Mouse (Mus musculus) forebrain, embryonic 14.5 days (tissue): ENCODE results near the gene Fgfr1op. TPM values are rescaled to one million over a fixed set of nuclear protein-coding genes. Genes with fewer than 3 reads are reported as not detected.

Experiments
- ATAC-seq: fragments of 200-750 bp; cut with Nextera tagmentation; 2 replicates; pipeline ENCODE4 v1.8.0; 2017; ENCODE audit warnings: mild to moderate bottlenecking, moderate library complexity
- DNase-seq: peaks from one replicate; pipeline ENCODE4 v3.0.0-alpha.2; 2015; ENCODE audit warnings: low spot score
- H3K27ac ChIP-seq: fragments of 300-500 bp; sonication (generic); 2 replicates; pipeline ENCODE4 v1.5.1; 2014; ENCODE audit warnings: low read depth, mild to moderate bottlenecking, control low read depth, low read length, moderate library complexity
- H3K27me3 ChIP-seq: fragments of 300-500 bp; sonication (generic); replicated peaks from 2 replicates; pipeline ENCODE4 v1.6.1; 2014; ENCODE audit warnings: low read length, control low read depth, mixed read lengths; ENCODE audit not compliant: control insufficient read depth, insufficient read depth
- H3K36me3 ChIP-seq: fragments of 300-500 bp; sonication (generic); 2 replicates; pipeline ENCODE4 v1.6.1; 2014; ENCODE audit warnings: low read length, control low read depth; ENCODE audit not compliant: control insufficient read depth, insufficient read depth
- H3K4me1 ChIP-seq: fragments of 300-500 bp; sonication (generic); 2 replicates; pipeline ENCODE4 v1.6.1; 2014; ENCODE audit warnings: antibody characterized with exemption, low read length, control low read depth; ENCODE audit not compliant: control insufficient read depth, insufficient read depth
- H3K4me2 ChIP-seq: fragments of 300-500 bp; sonication (generic); 2 replicates; pipeline ENCODE4 v1.6.1; 2014; ENCODE audit warnings: mild to moderate bottlenecking, control low read depth, low read length
- H3K4me3 ChIP-seq: fragments of 300-500 bp; sonication (generic); 2 replicates; pipeline ENCODE4 v1.5.1; 2014; ENCODE audit warnings: low read depth, low read length, control low read depth
- H3K9ac ChIP-seq: fragments of 300-500 bp; sonication (generic); 2 replicates; pipeline ENCODE4 v1.6.1; 2014; ENCODE audit warnings: mild to moderate bottlenecking, low read length, control low read depth, moderate library complexity
- H3K9me3 ChIP-seq: fragments of 300-500 bp; sonication (generic); replicated peaks from 2 replicates; pipeline ENCODE4 v1.6.1; 2016; ENCODE audit warnings: low read length, control low read depth, mixed read lengths; ENCODE audit not compliant: control insufficient read depth
- WGBS: fragments of 180-500 bp; shearing (Covaris S2); extraction: QIAGEN DNeasy Blood & Tissue Kit; methylation state at CpG from one replicate; pipeline ENCODE4 v1.1.7; 2014; 5-methylcytosine and 5-hydroxymethylcytosine counted together
- polyA plus RNA-seq: library from polyadenylated mRNA; unstranded; fragments of >200 nt; fragmentation: Nextera tagmentation; extraction: Ambion mirVana; gene quantifications from 2 replicates; pipeline ENCODE4 v1.2.1, GENCODE M21; 2014

Fgfr1op gene
- polyA plus RNA-seq, 1 experiment from 2014 or later = 28.3 TPM

- DNase-seq (no peak), ATAC-seq (no peak)
- 69% methylated on average over 12 of the region's 12 CpGs for WGBS
- no peak overlapping the region for H3K4me2 ChIP-seq
- no peaks in the 10 kb centered on the region for H3K27me3 ChIP-seq
- H3K36me3 ChIP-seq = no peaks in the 10 kb centered on the region
- no peak overlapping the region for H3K9ac ChIP-seq
- no peak overlapping the region for H3K27ac ChIP-seq
- H3K4me3 ChIP-seq = no peak overlapping the region
- H3K9me3 ChIP-seq = no peaks in the 10 kb centered on the region
- no peaks in the 10 kb centered on the region for H3K4me1 ChIP-seq
These were observed 76.3 kb downstream of the Fgfr1op start for GRCm38 (mm10) chr17:8241645-8242044.

GRCm38 (mm10) chr17:8242186-8242585 lies 76.9 kb downstream of the Fgfr1op start:
- no peaks in the 10 kb centered on the region for H3K4me1 ChIP-seq
- H3K27ac ChIP-seq = no peak overlapping the region
- no peak for ATAC-seq
- H3K4me2 ChIP-seq = no peak overlapping the region
- 93% methylated on average over 11 of the region's 11 CpGs for WGBS
- no peaks in the 10 kb centered on the region for H3K36me3 ChIP-seq
- H3K27me3 ChIP-seq = no peaks in the 10 kb centered on the region
- DNase-seq = no peak
- H3K9me3 ChIP-seq = no peaks in the 10 kb centered on the region
- no peak overlapping the region for H3K9ac ChIP-seq
- H3K4me3 ChIP-seq = no peak overlapping the region

- H3K27ac ChIP-seq = no peak overlapping the region
- no peaks in the 10 kb centered on the region for H3K27me3 ChIP-seq
- no peaks in the 10 kb centered on the region for H3K36me3 ChIP-seq
- no peak overlapping the region for H3K4me2 ChIP-seq
- H3K9ac ChIP-seq = no peak overlapping the region
- ATAC-seq = no peak
- H3K4me3 ChIP-seq = no peak overlapping the region
- DNase-seq = no peak
- H3K4me1 ChIP-seq = no peaks in the 10 kb centered on the region
- no peaks in the 10 kb centered on the region for H3K9me3 ChIP-seq
- 80% methylated on average over 2 of the region's 2 CpGs for WGBS
These were observed 78.8 kb downstream of the Fgfr1op start for GRCm38 (mm10) chr17:8244124-8244523.

GRCm38 (mm10) chr17:8246102-8246754 lies 80.9 kb downstream of the Fgfr1op start:
- H3K9ac ChIP-seq = no peak overlapping the region
- H3K4me1 ChIP-seq = no peaks in the 10 kb centered on the region
- DNase-seq (no peak), ATAC-seq (no peak)
- H3K4me2 ChIP-seq = no peak overlapping the region
- no peaks in the 10 kb centered on the region for H3K9me3 ChIP-seq
- no peak overlapping the region for H3K4me3 ChIP-seq
- WGBS = 62% methylated on average over 4 of the region's 4 CpGs
- no peaks in the 10 kb centered on the region for H3K27me3 ChIP-seq
- no peak overlapping the region for H3K27ac ChIP-seq
- H3K36me3 ChIP-seq = no peaks in the 10 kb centered on the region

Other genes with a start within 250 kb of the Fgfr1op start
- gene Tagap, start 239.5 kb upstream of the Fgfr1op start, polyA plus RNA-seq = 0.22 and 0.75 TPM in 2 replicates
- 73.8 and 87.7 TPM in 2 replicates for gene Rsph3a, start 219.9 kb upstream of the Fgfr1op start, polyA plus RNA-seq
- gene Gm49673, start 17.7 kb upstream of the Fgfr1op start, polyA plus RNA-seq = 0.22 TPM in 1 of 2 replicates, not detected in the other
- gene Rnaset2a, start 17.4 kb upstream of the Fgfr1op start, polyA plus RNA-seq = 15.0 and 15.3 TPM in 2 replicates
- gene Ccr6, start 70.5 kb downstream of the Fgfr1op start, polyA plus RNA-seq = not detected in 2 replicates
- 340 and 366 TPM in 2 replicates for gene Mpc1, start 117.4 kb downstream of the Fgfr1op start, polyA plus RNA-seq
- gene Sft2d1, start 145.6 kb downstream of the Fgfr1op start, polyA plus RNA-seq = 155 and 159 TPM in 2 replicates
- 9.7 and 10.8 TPM in 2 replicates for gene Prr18, start 172.0 kb downstream of the Fgfr1op start, polyA plus RNA-seq
- gene T2, start 190.5 kb downstream of the Fgfr1op start, polyA plus RNA-seq = 0.35 and 0.51 TPM in 2 replicates